Mouse (Mus musculus) neutrophil, adult 59 days (primary cell): ENCODE measurements around the gene Vmn1r115. TPM values are rescaled to one million over a fixed set of nuclear protein-coding genes. Genes with fewer than 3 reads are reported as not detected.

Experiments used
- total RNA-seq, 2 experiments: library from RNA; stranded (reverse); gene quantifications; 1 replicate in 1 of 2; 2 replicates in 1 of 2; pipeline ENCODE4 v1.2.4; 2023

Gene Vmn1r115
- not detected for total RNA-seq

GRCm38 (mm10) chr7:20844885-20845284 lies at the start of gene Vmn1r115:
TSS of gene Vmn1r115 (minus strand) at chr7:20844985.

GRCm38 (mm10) chr7:20884021-20884420 lies 39.2 kb upstream of the Vmn1r115 start, which contains the start of gene Vmn1r117:
TSS of gene Vmn1r117 (minus strand) at chr7:20884121.

GRCm38 (mm10) chr7:20871956-20872355 lies 27.2 kb upstream of the Vmn1r115 start, which contains the start of gene Vmn1r116:
TSS of gene Vmn1r116 (plus strand) at chr7:20872256.

GRCm38 (mm10) chr7:20812086-20812485 lies 32.7 kb downstream of the Vmn1r115 start, which contains the start of gene Vmn1r114:
TSS of gene Vmn1r114 (minus strand) at chr7:20812186.

Other genes with a start within 250 kb of the Vmn1r115 start
- gene Gm4513, start 246.0 kb downstream of the Vmn1r115 start, total RNA-seq, result not detected
- gene Vmn1r107, start 176.1 kb downstream of the Vmn1r115 start, total RNA-seq, result not detected
- not detected for gene Vmn1r111, start 141.8 kb downstream of the Vmn1r115 start, total RNA-seq
- not detected for gene Gm10668, start 114.4 kb downstream of the Vmn1r115 start, total RNA-seq
- gene Vmn1r112, start 73.8 kb downstream of the Vmn1r115 start, total RNA-seq, result not detected
- not detected for gene Vmn1r113, start 57.7 kb downstream of the Vmn1r115 start, total RNA-seq
- not detected for gene Vmn1r114, start 32.8 kb downstream of the Vmn1r115 start, total RNA-seq
- gene Vmn1r116, start 27.3 kb upstream of the Vmn1r115 start, total RNA-seq, result not detected
- not detected for gene Vmn1r117, start 39.1 kb upstream of the Vmn1r115 start, total RNA-seq
- gene Vmn1r118, start 67.4 kb upstream of the Vmn1r115 start, total RNA-seq, result not detected
- gene Vmn1r119, start 167.5 kb upstream of the Vmn1r115 start, total RNA-seq, result not detected
- gene Vmn1r120, start 208.8 kb upstream of the Vmn1r115 start, total RNA-seq, result not detected